Mouse (Mus musculus): ENCODE results near the gene Clec2l. TPM values are rescaled to one million over a fixed set of nuclear protein-coding genes. Genes with fewer than 3 reads are reported as not detected.

Gene Clec2l
- total RNA-seq, 2 experiments from 2014 or later, result 0.19 to 0.64 TPM

DNA sequence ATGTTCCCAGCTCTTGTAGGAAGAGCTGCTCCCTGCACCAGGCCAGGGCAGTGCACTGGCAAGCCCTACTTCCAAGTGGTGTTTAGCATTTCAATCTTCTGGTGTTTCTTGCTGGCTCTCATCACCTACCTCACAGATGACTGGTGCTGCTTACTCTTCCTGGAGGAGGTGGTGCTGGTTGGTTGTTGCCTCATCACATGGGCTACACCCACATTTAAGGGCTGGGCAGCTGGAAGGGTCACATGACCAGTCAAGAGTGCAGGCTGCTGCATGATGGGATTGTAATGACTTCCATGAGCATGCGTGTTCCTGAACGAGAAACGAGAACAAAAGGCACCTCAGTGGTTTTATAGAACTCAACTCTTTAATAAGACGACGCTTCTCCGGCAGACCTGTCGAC lies 55.8 kb downstream of the Clec2l start:
- no peak for DNase-seq

DNA sequence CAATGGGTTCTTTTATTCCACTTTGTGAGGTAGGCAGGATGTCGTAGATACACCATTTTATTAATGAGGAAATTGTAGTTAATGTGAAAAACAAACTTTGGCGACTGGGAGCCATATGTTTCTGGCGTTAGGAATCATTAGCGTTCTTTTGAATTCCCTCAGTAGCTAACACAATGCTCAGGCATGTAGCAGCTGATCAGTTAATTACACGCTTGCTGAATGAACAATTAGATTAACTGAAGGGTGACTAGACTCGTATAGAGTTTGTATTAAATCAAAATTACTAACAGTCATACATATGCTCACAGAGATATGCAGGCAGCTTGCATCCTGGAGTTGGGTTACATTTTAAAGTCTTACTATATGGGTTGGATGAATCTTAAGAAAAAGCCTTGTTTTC lies 56.4 kb downstream of the Clec2l start:
- DNase-seq, result no peak

DNA sequence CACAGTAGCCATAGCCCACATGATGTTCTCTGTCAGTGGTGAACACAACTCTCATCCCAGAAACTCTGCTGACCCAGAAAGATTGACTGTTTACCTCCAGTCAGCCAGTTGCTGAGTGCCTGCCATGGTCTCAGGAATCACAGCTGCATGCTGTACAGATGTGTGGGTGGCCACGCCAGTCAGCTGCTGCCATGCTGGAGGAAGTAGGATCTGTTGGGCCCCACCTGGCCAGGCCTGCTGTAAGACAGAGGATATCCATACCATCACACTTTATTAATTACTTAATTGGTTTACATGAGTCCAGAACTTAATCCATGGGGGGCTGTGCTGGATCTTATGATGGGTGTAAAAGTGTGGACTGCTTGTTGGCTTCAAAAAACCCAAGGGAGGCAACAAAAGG lies 58.5 kb downstream of the Clec2l start:
- no peak for DNase-seq

DNA sequence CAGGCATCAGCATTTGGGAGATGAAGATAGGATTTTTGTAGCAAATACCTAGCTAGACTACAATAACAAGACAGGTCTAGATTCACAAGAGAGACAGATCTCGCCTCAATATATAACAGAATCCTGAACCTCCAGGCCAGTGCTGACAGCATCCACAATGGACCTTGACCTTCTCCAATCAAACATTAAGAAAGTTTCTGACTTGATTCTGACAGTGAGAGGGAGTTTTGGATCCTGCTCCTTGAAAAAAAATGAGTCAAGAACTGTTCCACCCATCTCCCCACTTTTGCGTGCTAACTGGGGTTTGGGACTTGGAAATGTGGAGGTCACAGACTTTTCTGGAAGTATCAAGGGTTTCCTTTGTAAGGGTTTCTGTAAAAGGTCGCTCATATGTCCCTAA lies 62.6 kb downstream of the Clec2l start:
- DNase-seq, result no peak

Other genes with a start within 250 kb of the Clec2l start
- gene Ubn2, start 229.1 kb upstream of the Clec2l start, total RNA-seq (2021), result 10 to 100 TPM; 19.6 to 21.6 TPM
- 100 to 1,000 TPM; 167 to 170 TPM for gene Fmc1, start 129.6 kb upstream of the Clec2l start, total RNA-seq (2021)
- 10 to 100 TPM; 97.7 to 97.8 TPM for gene Luc7l2, start 111.7 kb upstream of the Clec2l start, total RNA-seq (2021)
- under 1 TPM; 0.38 to 0.41 TPM for gene Klrg2, start 25.8 kb upstream of the Clec2l start, total RNA-seq (2021)
- under 1 TPM; 0.67 to 0.72 TPM for gene Tbxas1, start 212.3 kb downstream of the Clec2l start, total RNA-seq (2021)
- gene Hipk2, start 213.1 kb downstream of the Clec2l start, total RNA-seq (2021), result 10 to 100 TPM; 69.0 to 78.5 TPM

Measured in gastrocnemius, postnatal 25 days (tissue).